Mouse (Mus musculus): Measurements from ENCODE around the gene Klhl36.
A peak's percentile ranks its signal among the peaks of the same experiment; 100 is the strongest.

Klhl36 gene

DNA sequence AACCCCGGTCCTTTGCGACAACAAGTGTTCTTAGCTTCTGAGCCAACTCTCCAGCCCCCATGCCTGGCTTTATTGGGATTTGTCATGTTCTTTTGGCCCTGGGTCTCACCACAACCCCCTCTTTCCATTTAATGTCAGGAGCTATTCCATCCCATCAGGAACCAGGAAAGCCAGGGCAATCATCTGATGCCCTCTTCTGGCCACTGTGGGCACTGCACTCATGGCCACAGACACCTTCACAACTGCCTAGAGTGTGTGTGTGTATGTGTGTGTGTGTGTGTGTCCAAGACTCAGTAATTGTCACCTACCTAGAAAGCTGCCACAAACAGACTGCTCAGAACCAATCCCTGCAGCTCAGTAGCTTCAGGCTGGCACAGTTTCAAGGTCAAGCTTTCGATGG is 25.1 kb downstream of the Klhl36 start:
- peak; percentile 75 to 77 for DNase-seq

GRCm38 (mm10) chr8:119888012-119888411 is 25.9 kb downstream of the Klhl36 start:
- no peak for DNase-seq

GRCm38 (mm10) chr8:119897069-119897468 is 35.0 kb downstream of the Klhl36 start:
- no peak for DNase-seq

DNA sequence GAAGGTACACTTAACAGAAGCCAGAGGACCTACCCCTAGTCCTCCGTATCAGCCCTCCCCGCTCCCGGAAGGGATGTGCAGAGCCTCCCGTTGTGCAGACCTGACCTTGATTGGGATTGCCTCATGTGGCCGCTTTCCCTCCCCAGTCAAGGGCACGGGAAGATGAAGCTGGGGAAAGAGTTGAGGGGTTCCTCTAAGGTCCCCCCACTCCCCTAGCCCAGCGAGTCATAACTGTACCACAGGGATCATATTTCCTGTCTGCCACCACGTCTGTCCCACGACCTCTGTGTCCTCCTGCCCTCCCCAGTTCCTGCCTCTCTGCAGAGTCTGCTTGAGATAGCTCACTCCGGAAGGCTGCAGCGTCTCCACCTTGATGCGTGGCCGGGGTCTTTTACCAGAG is 35.9 kb downstream of the Klhl36 start:
- DNase-seq, result no peak

DNA sequence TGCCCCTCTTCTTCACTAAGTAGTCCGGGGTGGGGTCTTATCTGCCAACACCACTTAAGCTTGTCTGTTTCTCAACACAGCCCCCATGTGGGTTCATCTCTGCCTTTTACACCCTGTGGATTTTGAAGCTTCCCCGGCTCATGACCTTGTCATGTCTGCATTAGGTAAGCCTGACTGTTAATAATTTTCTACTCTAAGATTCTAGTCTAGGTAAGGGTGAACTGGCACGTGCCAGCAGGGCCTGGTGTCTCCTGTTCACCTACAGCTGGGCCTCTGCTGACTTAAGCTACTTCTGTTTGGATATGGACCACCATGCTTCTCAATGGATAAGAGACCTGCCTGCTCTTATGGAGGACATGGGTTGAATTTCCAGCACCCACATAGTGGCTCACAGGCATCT is 39.3 kb downstream of the Klhl36 start:
- peak; percentile 67 to 87 for DNase-seq

DNA sequence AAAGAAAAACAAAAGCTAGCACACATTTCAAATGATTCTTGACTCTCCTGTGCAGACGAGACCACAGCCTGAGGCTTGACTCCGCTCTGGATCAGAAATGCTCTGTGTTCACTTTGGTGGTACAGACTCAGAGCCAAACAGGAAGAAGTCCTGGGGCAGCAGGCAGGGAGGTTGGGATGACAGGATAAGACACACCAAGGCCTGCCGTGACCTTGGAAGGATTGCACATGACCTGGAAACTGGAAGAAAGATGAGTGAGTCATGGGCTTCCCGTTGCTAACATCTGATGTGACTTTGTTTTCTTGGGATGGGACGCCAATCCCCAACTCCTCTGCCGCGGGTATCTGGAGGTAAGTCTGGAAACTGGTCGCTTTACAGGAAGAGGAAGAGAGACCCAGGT is 39.9 kb downstream of the Klhl36 start:
- DNase-seq, result peak; percentile 30 to 64

DNA sequence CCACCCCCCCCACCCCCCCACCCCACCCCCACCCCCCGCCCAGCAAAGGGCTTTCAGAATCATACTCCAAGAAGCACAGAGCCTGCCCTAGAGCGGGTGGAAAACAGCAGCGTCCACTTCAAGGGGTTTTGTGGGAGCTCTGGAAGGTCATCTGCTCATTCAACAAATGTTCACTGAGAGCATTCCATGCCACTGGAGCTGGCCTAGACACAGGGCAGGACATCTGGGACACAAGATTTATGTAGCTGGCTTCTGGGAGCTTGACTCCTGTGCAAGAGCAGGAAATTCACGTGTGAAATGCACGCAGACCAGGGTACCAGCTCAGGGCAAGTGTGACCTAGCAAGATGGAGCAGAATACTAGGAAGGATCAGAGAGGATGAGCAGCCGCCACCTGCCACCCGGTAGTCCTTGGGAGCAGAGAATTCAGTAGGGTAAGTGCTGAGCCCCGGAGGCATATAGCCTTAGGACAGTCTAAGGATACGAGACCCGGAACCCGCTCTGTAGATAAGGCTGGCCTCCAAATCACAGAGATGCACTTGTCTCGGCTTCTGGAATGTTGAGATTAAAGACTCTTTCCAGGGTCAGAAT is 42.4 kb downstream of the Klhl36 start:
- DNase-seq, result no peak

- DNase-seq, result no peak
Observed at GRCm38 (mm10) chr8:119909944-119910546, 48.0 kb downstream of the Klhl36 start, which contains the start of gene Usp10. Gene Usp10, plus strand, starts transcription at chr8:119910360.

GRCm38 (mm10) chr8:119910547-119911257 is 48.6 kb downstream of the Klhl36 start, which contains the start of gene Gm20388:
Gene Gm20388, plus strand, starts transcription at chr8:119910841.
- DNase-seq, result peak; percentile 91 to 93

DNA sequence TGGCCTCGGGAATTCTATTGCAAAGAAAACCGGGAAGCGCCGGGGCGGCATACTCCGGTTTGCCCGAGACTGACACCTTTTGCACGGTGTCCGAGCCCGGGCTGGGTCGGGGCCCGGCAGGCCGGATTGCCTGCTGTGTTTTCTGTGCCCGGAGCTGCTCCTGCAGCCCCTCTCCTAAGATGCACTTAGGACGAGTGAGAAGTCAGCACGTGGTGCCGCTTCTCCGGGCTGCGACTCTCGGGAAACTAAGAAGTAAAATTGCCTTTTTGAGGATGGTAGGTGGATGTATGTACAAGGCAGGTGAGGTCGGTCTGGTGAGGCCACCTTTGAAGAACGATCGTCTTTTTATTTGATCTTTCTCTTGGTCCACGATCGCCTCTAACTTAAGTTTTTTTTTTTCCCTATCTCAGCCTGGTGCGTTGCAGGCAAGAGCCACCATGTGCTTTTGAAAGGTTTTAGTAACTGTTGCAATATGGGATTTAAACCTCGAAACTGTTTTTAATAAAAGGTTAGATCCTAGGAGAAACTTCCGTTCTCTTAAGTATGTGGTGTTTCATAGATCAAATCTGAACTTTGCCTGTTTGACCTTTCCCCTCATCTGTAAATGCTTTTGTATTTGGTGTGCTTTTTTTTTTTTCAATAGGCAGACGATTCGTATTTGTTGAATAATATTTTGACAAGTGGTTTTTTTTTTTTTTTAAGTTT is 49.3 kb downstream of the Klhl36 start:
- no peak for DNase-seq

GRCm38 (mm10) chr8:119912643-119913042 is 50.6 kb downstream of the Klhl36 start:
- DNase-seq, result no peak

DNA sequence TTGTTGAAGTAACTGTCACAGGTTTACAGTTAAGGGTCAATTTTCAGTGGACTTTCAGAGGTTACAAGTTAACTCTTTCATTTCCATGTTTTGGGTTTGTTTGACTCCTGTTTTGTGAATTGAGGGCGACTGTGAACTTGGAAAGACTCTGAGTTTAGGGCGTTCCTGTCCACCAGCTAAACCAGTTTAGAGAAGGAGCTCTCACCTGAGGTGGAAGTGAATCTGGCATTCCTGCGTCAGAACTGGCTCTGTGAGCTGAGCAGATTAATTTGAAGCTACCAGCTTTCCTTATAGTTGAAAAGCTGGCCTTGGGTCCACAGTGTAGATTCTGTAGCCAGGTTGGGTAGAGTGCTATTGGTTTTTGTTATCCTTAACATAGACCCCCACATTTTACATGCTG is 51.1 kb downstream of the Klhl36 start:
- DNase-seq, result no peak

DNA sequence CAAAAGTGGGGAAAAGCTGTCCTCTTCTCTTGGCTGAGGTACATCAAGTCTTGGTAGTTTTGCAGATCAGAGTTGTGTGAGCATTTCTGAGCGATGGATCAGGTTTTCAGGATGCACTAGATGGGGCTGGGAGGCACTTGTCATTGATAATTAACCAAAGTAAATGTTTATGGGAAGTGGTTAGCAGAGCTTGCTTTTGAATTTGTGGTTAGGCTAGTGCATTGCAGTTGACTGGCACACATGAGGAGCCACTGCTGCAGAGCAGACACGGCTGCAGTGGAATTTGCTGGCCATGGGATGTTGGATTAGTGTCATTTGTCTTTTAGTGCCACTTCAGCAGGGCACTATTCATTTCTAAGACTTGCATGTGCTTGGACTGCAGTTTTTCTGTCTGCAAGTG is 52.1 kb downstream of the Klhl36 start:
- peak; percentile 27 to 51 for DNase-seq

GRCm38 (mm10) chr8:119915298-119915697 is 53.2 kb downstream of the Klhl36 start:
- no peak for DNase-seq

DNA sequence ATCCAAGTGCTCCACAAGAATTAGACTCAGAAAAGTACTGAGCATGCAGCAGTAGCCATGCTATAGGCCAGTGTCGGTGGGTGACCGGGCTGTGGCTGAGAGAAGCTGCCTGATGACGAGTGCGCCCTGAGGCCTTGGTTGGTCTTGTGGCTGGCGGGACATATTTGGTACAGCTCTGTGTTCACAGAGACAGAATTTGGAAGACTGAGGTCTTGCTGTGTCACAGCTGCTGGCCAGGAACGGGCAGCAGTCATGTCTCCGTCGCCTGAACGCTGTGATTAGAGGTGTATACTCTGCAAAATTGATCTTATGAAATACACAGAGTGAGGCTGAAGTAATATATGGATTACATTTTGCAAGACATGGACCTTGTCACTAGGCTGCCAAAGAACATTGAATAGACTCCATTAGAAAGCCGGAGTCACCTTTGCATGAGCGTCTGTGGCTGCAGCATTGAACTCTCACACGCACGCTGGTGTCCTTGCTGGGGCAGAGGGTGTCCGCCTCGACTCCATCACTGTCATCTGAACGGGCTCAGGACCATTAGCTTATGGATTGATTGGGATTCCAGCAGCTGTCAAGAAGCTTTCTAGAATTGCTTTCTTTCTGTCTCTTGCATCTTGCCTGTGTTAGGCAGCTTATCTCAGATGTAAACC is 54.3 kb downstream of the Klhl36 start:
- no peak for DNase-seq

- no peak for DNase-seq
Observed at GRCm38 (mm10) chr8:119917415-119917814, 55.3 kb downstream of the Klhl36 start.

GRCm38 (mm10) chr8:119918155-119918567 is 56.1 kb downstream of the Klhl36 start:
- DNase-seq, result no peak

DNA sequence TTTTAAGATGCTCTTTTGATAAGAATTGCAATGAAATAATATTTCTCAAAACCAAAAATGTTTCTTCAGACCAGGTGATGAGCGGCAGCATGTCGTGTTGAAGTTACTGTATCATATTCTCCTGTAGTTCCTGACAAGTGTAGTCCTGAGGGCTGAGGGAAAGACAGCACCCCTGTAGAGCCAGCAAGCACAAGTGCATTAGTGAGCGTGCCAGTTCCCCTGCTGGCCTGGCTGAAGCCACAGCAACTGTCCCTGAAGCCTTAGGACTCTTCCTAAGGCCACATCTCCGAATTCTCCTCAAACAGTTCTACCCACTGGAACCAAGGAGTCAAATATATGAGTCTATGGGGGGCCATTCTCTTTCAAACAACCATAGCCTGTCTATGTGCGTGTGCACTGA is 61.2 kb downstream of the Klhl36 start:
- no peak for DNase-seq

GRCm38 (mm10) chr8:119925428-119925827 is 63.4 kb downstream of the Klhl36 start:
- no peak for DNase-seq

GRCm38 (mm10) chr8:119926474-119926873 is 64.4 kb downstream of the Klhl36 start:
- DNase-seq, result peak in 1 of 2 experiments; percentile 44
